Mouse (Mus musculus): ENCODE results near the gene Adcy1.

DNA sequence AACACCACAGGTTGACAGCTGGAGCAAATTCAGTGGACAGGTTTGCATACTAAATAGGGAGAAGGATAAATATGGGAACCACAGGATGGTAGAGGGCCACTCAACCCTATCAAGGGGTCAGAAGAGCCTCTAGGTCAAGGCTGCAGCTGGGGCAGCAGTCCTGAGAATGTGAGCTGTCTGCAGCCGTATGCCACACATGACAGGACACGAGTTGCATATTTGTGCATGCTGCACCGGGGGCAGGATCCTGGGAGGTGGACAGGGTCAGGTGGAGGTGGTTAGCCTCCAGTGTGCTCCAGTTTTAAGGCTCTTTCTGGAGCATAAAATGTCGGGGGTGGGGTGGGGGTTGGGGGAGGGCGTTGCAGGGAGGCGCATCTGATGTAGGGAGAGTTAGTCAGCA, 8.3 kb downstream of the Adcy1 start:
- no peak for TF ChIP-seq CTCF (IDR thresholded peaks at IDR 0.05; ENCODE audit: insufficient read depth, low read depth, low read length)
- TF ChIP-seq POLR2A (IDR thresholded peaks at IDR 0.05; ENCODE audit: insufficient read depth, low read depth, low read length), result no peak
